Mouse (Mus musculus) inflammation-experienced regulatory T-cells, adult 16 weeks (primary cell): ENCODE results near the gene Il21. TPM values are rescaled to one million over a fixed set of nuclear protein-coding genes. Genes with fewer than 3 reads are reported as not detected.

Experiments
- polyA plus RNA-seq: library from polyadenylated mRNA; unstranded; fragments of 100-300 nt; shearing (Covaris generic); gene quantifications from one replicate; pipeline ENCODE4 v1.2.1, GENCODE M21; 2017

The Il21 gene
- 11.6 TPM for polyA plus RNA-seq

GRCm38 (mm10) chr3:37232586-37233222, at the start of gene Il21:
Il21 (minus strand) TSS chr3:37232636.

Other genes starting within 250 kb of the Il21 start
- gene Adad1, start 169.1 kb downstream of the Il21 start, polyA plus RNA-seq = not detected
- gene Il2, start 106.7 kb downstream of the Il21 start, polyA plus RNA-seq = 0.87 TPM
- gene Bbs12, start 79.9 kb upstream of the Il21 start, polyA plus RNA-seq = 7.5 TPM
- 1.5 TPM for gene Cetn4, start 80.1 kb upstream of the Il21 start, polyA plus RNA-seq
- 5.6 TPM for gene Fgf2, start 115.7 kb upstream of the Il21 start, polyA plus RNA-seq
- 52.8 TPM for gene Spata5, start 187.3 kb upstream of the Il21 start, polyA plus RNA-seq
- 22.6 TPM for gene Nudt6, start 187.6 kb upstream of the Il21 start, polyA plus RNA-seq